Mouse (Mus musculus): ENCODE results near the gene Nckap5.

The Nckap5 gene

GRCm38 (mm10) chr1:126469818-126470544, 360.6 kb downstream of the Nckap5 start:
- no peak for DNase-seq

- DNase-seq: no peak
Measured at GRCm38 (mm10) chr1:126461527-126462354, 368.9 kb downstream of the Nckap5 start.

- no peak for DNase-seq
Measured at GRCm38 (mm10) chr1:126457739-126458138, 372.9 kb downstream of the Nckap5 start.

- DNase-seq: no peak
Measured at GRCm38 (mm10) chr1:126454504-126455173, 376.0 kb downstream of the Nckap5 start.

- no peak for DNase-seq
Measured at GRCm38 (mm10) chr1:126451472-126451871, 379.1 kb downstream of the Nckap5 start.

- no peak for DNase-seq
Measured at GRCm38 (mm10) chr1:126449424-126449823, 381.2 kb downstream of the Nckap5 start.

GRCm38 (mm10) chr1:126443890-126444289, 386.7 kb downstream of the Nckap5 start:
- DNase-seq: no peak

GRCm38 (mm10) chr1:126442723-126443122, 387.9 kb downstream of the Nckap5 start:
- no peak for DNase-seq

GRCm38 (mm10) chr1:126438000-126438572, 392.5 kb downstream of the Nckap5 start:
- DNase-seq: no peak

GRCm38 (mm10) chr1:126436937-126437667, 393.5 kb downstream of the Nckap5 start:
- DNase-seq: no peak

- no peak for DNase-seq
Measured at GRCm38 (mm10) chr1:126432285-126432684, 398.3 kb downstream of the Nckap5 start.

- peak; percentile 36 to 57 for DNase-seq
Measured at GRCm38 (mm10) chr1:126431594-126431993, 399.0 kb downstream of the Nckap5 start.

- DNase-seq: no peak
Measured at GRCm38 (mm10) chr1:126411426-126411825, 419.2 kb downstream of the Nckap5 start.

GRCm38 (mm10) chr1:126407886-126408285, 422.7 kb downstream of the Nckap5 start:
- DNase-seq: peak; percentile 27 to 81

GRCm38 (mm10) chr1:126405543-126405942, 425.1 kb downstream of the Nckap5 start:
- DNase-seq: no peak

GRCm38 (mm10) chr1:126403970-126404369, 426.6 kb downstream of the Nckap5 start:
- no peak for DNase-seq

GRCm38 (mm10) chr1:126391204-126391603, 439.4 kb downstream of the Nckap5 start:
- no peak for DNase-seq

GRCm38 (mm10) chr1:126377339-126377980, 453.1 kb downstream of the Nckap5 start:
- DNase-seq: no peak

GRCm38 (mm10) chr1:126366736-126367135, 463.9 kb downstream of the Nckap5 start:
- no peak for DNase-seq

- DNase-seq: no peak
Measured at GRCm38 (mm10) chr1:126364556-126364955, 466.0 kb downstream of the Nckap5 start.

- no peak for DNase-seq
Measured at GRCm38 (mm10) chr1:126360531-126361220, 469.9 kb downstream of the Nckap5 start.

All from kidney, postnatal 36 days (tissue).